Mouse (Mus musculus): ENCODE results near the gene Phlda1. TPM values are rescaled to one million over a fixed set of nuclear protein-coding genes. Genes with fewer than 3 reads are reported as not detected.
A peak's percentile ranks its signal among the peaks of the same experiment; 100 is the strongest.

Phlda1 gene
- polyA plus RNA-seq, 1 experiment: 17.5 TPM

DNA sequence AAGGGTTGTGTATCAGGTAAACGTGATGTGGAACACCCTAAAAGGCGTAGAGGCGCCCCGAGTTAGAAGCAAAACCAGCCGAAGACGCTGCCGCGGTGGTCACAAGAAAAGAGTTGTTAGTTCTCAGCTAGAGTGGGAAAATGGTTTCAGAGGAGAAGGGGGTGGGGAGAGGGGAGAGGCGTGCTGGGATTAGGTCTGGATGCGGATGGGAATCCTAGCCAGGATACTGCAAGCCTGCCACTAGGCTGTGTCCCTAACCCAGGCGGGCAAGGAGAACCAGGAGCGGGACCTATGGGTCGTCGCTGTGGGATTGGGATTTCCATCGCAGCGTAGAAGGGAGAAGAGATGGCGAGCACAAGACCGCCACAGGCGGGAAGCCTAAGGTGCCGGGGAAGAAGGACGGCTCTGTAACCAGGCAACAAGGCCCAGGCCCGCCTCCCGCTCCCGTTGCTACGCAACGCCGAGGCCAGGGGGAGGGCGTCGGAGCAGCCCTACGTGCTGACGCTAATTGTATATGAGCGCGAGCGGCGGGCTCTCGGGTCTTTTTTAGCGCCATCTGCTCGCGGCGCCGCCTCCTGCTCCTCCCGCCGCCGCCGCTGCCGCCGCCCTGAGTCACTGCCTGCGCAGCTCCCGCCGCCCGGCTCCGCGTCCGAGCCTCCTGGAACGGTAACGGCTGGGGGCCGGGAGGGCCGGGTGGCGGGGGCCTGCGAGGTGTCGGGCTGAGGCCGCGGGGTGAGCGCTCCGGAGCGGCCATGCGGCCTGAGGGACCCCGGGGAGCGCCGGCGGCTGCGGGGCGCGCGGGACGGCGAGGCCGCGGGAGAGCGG lies 33.2 kb upstream of the Phlda1 start, which contains the start of gene Nap1l1:
TSS of gene Nap1l1 (plus strand) at position 538 of the 825 bp plus-strand sequence.
- Histone ChIP-seq H3K27ac (ENCODE audit: insufficient read depth, low read length) (peak within 1 kb of the TSS; percentile 83), H3K27me3 (ENCODE audit: control insufficient read depth, insufficient read depth, low read length) (no peaks in the 10 kb centered on the region), H3K4me3 (replicated peaks; ENCODE audit: insufficient read depth, low read depth, low read length) (peak within 1 kb of the TSS; percentile 96), H3K4me1 (ENCODE audit: control insufficient read depth, insufficient read depth, low read length) (peaks cover 6% of the 10 kb centered on the region)
- WGBS: under 1% methylated on average over 76 of the region's 80 CpGs
- no peak for TF ChIP-seq CTCF (IDR thresholded peaks at IDR 0.05; ENCODE audit: borderline replicate concordance, insufficient read depth, low read depth, low read length)
- peak; percentile 71; the same call in 1 of the 2 replicates for TF ChIP-seq POLR2A (IDR thresholded peaks at IDR 0.05; ENCODE audit: borderline replicate concordance, insufficient read depth, low read length)
- peak; percentile 98 for DNase-seq

DNA sequence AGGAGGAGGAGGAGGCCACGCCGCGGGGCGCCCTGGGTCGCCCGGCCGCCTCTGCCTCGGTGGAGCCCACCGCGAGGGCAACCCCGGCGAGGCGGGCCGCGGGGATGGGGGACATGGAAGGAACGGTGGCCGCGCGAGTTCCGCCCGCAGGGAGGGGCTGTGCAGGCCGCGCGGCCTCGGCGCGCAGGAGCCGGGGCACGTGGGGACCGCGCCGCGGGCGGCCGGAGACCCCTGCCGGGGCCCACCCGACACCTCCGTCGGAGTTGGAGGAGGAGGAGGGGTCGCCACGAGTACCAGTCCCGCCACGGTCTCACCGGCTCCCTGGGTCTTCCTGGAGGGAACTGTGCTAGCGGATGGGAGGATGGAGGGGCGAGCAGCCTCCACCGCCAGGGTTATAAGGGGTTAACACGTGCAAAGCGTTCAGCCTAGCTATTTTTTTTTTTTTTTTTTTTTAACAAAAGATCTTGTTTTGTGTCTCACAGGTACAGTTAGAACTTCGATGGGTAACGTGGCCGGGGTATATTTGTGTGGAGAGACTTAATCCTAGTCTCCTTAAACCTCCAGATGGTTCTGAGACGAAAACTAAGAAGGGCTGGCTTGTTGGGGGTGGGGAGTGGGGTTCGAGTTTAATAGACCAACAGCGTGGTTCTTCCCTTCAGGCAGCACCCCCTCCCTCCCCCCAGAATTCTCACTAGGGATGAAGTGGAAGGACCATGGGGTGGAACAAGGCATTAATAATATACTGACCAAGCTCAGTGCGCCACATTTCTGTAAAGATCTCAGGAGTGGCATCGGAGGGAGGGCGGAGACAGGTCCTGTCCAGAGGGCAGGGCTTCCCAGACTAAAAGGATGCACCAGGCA lies 32.3 kb upstream of the Phlda1 start:
- H3K27ac ChIP-seq (ENCODE audit: insufficient read depth, low read length): peak overlapping the region; percentile 40
- under 1% methylated on average over 49 of the region's 58 CpGs for WGBS
- H3K27me3 ChIP-seq (ENCODE audit: control insufficient read depth, insufficient read depth, low read length): no peaks in the 10 kb centered on the region
- TF ChIP-seq POLR2A (IDR thresholded peaks at IDR 0.05; ENCODE audit: borderline replicate concordance, insufficient read depth, low read length): no peak
- TF ChIP-seq CTCF (IDR thresholded peaks at IDR 0.05; ENCODE audit: borderline replicate concordance, insufficient read depth, low read depth, low read length): no peak
- peak; percentile 39 to 49 for DNase-seq
- peak overlapping the region; percentile 96 for H3K4me3 ChIP-seq (replicated peaks; ENCODE audit: insufficient read depth, low read depth, low read length)
- peaks cover 6% of the 10 kb centered on the region for H3K4me1 ChIP-seq (ENCODE audit: control insufficient read depth, insufficient read depth, low read length)

DNA sequence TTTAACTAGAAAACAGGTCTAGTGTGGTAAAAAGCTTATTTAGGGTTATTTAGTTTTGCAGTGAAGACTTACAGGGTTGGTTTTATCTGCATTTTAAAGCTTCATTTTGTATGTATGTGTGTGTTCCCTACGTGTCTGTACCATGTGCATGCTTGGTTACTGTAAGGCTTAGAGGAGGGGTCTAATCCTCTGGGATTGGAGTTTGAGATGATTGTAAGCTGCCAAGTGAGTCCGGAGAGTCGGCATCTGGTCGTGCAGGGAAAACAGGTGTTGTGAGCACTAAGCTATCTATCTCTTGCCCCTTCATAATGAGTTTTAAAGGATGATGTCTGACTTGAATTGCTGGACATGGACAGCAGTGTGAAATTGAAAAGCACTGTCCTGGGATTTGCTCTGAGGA lies 29.8 kb upstream of the Phlda1 start:
- H3K4me3 ChIP-seq (replicated peaks; ENCODE audit: insufficient read depth, low read depth, low read length): no peak overlapping the region
- H3K4me1 ChIP-seq (ENCODE audit: control insufficient read depth, insufficient read depth, low read length): peaks cover 8% of the 10 kb centered on the region
- no peaks in the 10 kb centered on the region for H3K27me3 ChIP-seq (ENCODE audit: control insufficient read depth, insufficient read depth, low read length)
- TF ChIP-seq POLR2A (IDR thresholded peaks at IDR 0.05; ENCODE audit: borderline replicate concordance, insufficient read depth, low read length) (no peak), CTCF (IDR thresholded peaks at IDR 0.05; ENCODE audit: borderline replicate concordance, insufficient read depth, low read depth, low read length) (no peak)
- no peak overlapping the region for H3K27ac ChIP-seq (ENCODE audit: insufficient read depth, low read length)
- no peak for DNase-seq
- WGBS: 19% methylated on average over 4 of the region's 4 CpGs

DNA sequence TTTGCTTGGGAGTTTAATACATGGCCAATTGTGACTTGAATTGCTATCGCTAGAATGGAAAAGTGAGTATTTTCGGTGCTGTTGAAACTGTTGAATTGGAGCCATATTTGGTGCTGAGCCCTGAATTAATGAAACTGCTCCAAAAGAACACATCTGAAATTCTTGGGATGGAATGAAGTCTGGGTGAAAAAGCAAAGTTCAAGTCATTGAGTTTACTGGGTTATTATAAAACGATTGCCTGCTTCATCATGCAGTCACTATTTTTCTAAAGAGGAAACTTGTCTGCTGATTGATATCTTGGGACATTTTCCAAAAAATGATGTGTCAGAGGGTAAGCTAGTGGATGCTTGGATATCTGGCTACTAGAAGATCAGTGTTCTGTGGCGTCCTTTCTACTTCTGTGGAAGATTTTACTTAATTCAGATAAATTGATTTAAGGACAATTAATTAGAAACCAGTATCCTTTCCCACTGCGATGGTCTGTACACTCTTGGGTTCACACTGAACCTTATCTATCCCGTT lies 29.0 kb upstream of the Phlda1 start:
- no peak for TF ChIP-seq CTCF (IDR thresholded peaks at IDR 0.05; ENCODE audit: borderline replicate concordance, insufficient read depth, low read depth, low read length)
- no peak for TF ChIP-seq POLR2A (IDR thresholded peaks at IDR 0.05; ENCODE audit: borderline replicate concordance, insufficient read depth, low read length)
- Histone ChIP-seq H3K4me3 (replicated peaks; ENCODE audit: insufficient read depth, low read depth, low read length) (no peak overlapping the region), H3K4me1 (ENCODE audit: control insufficient read depth, insufficient read depth, low read length) (peaks cover 8% of the 10 kb centered on the region), H3K27ac (ENCODE audit: insufficient read depth, low read length) (no peak overlapping the region), H3K27me3 (ENCODE audit: control insufficient read depth, insufficient read depth, low read length) (no peaks in the 10 kb centered on the region)
- DNase-seq: no peak
- WGBS: 62% methylated on average over 6 of the region's 6 CpGs

DNA sequence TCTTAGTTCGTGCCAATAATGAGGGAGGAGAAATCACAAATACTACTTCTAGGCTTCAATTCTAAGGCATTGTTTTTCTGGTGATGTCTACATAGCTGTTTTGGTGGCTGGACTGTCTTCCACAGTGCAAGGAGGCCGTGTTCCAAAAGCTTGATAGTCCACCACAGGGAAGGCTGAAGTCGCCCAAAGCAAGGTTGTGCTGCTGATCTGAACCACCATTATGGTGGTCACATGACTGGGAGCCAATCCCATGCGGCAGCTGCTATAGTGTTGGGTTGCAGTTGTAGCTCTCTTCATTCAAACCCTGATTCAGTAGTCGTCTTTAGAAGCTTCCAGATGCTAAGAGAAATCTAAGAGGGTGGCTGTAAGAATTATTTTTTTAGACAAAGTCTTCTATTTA lies 26.5 kb upstream of the Phlda1 start:
- TF ChIP-seq CTCF (IDR thresholded peaks at IDR 0.05; ENCODE audit: borderline replicate concordance, insufficient read depth, low read depth, low read length) (no peak), POLR2A (IDR thresholded peaks at IDR 0.05; ENCODE audit: borderline replicate concordance, insufficient read depth, low read length) (no peak)
- no peak overlapping the region for H3K27ac ChIP-seq (ENCODE audit: insufficient read depth, low read length)
- 59% methylated on average over 5 of the region's 5 CpGs for WGBS
- DNase-seq: no peak
- H3K4me3 ChIP-seq (replicated peaks; ENCODE audit: insufficient read depth, low read depth, low read length): no peak overlapping the region
- peaks cover 8% of the 10 kb centered on the region for H3K4me1 ChIP-seq (ENCODE audit: control insufficient read depth, insufficient read depth, low read length)
- H3K27me3 ChIP-seq (ENCODE audit: control insufficient read depth, insufficient read depth, low read length): no peaks in the 10 kb centered on the region

DNA sequence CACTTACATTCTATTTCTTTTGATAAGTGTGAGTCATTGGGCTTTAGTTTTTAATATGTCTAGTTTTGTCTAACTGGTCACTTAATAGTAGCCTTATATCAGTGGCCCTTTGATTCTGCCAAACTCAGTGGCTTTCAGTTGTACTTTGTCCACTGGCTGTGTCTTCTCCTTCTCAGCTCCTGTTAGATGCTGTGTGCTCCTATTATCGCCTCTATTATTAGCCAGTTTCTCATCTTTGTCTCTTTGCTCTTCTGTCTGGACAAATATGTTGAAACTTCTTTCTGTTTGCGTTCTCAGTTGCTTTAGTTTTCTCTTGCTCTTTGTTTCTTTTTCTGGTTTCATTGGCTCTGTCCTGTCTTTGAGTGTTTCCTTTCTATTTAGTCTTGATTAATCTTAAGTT lies 23.4 kb upstream of the Phlda1 start:
- peaks cover 2% of the 10 kb centered on the region; the same call in 1 of the 2 replicates for H3K4me1 ChIP-seq (ENCODE audit: control insufficient read depth, insufficient read depth, low read length)
- no peak for TF ChIP-seq CTCF (IDR thresholded peaks at IDR 0.05; ENCODE audit: borderline replicate concordance, insufficient read depth, low read depth, low read length)
- WGBS: 89% methylated on average over 2 of the region's 2 CpGs
- no peak overlapping the region for H3K4me3 ChIP-seq (replicated peaks; ENCODE audit: insufficient read depth, low read depth, low read length)
- DNase-seq: no peak
- no peaks in the 10 kb centered on the region for H3K27me3 ChIP-seq (ENCODE audit: control insufficient read depth, insufficient read depth, low read length)
- H3K27ac ChIP-seq (ENCODE audit: insufficient read depth, low read length): no peak overlapping the region

DNA sequence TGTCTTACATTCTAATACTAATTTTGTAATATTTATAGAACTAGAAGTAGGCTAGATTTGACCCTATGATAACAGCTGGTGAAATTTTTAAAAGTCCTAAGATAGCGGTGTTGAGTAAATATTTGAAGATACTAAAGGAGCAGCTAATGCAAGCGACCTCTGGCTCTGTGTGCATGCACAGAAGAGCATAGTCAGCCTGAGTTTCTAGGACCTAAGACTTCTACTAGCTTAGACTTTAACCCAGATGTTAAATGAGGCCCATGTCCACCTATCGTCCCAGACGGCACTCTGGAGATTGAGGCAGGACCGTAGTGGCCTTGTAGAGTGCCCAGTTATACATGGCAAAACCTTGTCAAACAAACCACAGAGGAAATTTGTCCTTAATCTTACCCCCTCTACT lies 22.0 kb upstream of the Phlda1 start:
- no peak overlapping the region for H3K4me3 ChIP-seq (replicated peaks; ENCODE audit: insufficient read depth, low read depth, low read length)
- H3K27ac ChIP-seq (ENCODE audit: insufficient read depth, low read length): no peak overlapping the region
- TF ChIP-seq CTCF (IDR thresholded peaks at IDR 0.05; ENCODE audit: borderline replicate concordance, insufficient read depth, low read depth, low read length) (no peak), POLR2A (IDR thresholded peaks at IDR 0.05; ENCODE audit: borderline replicate concordance, insufficient read depth, low read length) (no peak)
- WGBS: 87% methylated on average over 5 of the region's 5 CpGs
- H3K27me3 ChIP-seq (ENCODE audit: control insufficient read depth, insufficient read depth, low read length): no peaks in the 10 kb centered on the region
- no peak for DNase-seq
- H3K4me1 ChIP-seq (ENCODE audit: control insufficient read depth, insufficient read depth, low read length): peaks cover 2% of the 10 kb centered on the region; the same call in 1 of the 2 replicates
